Mouse (Mus musculus) embryonic facial prominence, embryonic 12.5 days (tissue): ENCODE data around the gene Sfta2. TPM values are rescaled to one million over a fixed set of nuclear protein-coding genes. Genes with fewer than 3 reads are reported as not detected.

ENCODE experiments used
- ATAC-seq: fragments of 200-750 bp; cut with Nextera tagmentation; 2 replicates; pipeline ENCODE4 v1.8.0; 2017; ENCODE audit not compliant: insufficient number of reproducible peaks, insufficient read depth, low FRiP score, low TSS enrichment
- H3K27ac ChIP-seq: fragments of 300-500 bp; sonication (generic); 2 replicates; pipeline ENCODE4 v1.5.1; 2016; ENCODE audit warnings: mild to moderate bottlenecking
- H3K27me3 ChIP-seq: fragments of 300-500 bp; sonication (generic); 2 replicates; pipeline ENCODE4 v1.6.1; 2016; ENCODE audit warnings: mild to moderate bottlenecking, moderate library complexity
- H3K36me3 ChIP-seq: fragments of 300-500 bp; sonication (generic); 2 replicates; pipeline ENCODE4 v1.6.1; 2016; ENCODE audit warnings: mild to moderate bottlenecking
- H3K4me1 ChIP-seq: fragments of 300-500 bp; sonication (generic); 2 replicates; pipeline ENCODE4 v1.6.1; 2016
- H3K4me2 ChIP-seq: fragments of 300-500 bp; sonication (generic); replicated peaks from 2 replicates; pipeline ENCODE4 v1.6.1; 2016; ENCODE audit warnings: mild to moderate bottlenecking, moderate library complexity
- H3K4me3 ChIP-seq: fragments of 300-500 bp; sonication (generic); 2 replicates; pipeline ENCODE4 v1.5.1; 2016; ENCODE audit warnings: mild to moderate bottlenecking
- H3K9ac ChIP-seq: fragments of 300-500 bp; sonication (generic); 2 replicates; pipeline ENCODE4 v1.6.1; 2016; ENCODE audit warnings: mild to moderate bottlenecking, moderate library complexity
- H3K9me3 ChIP-seq: fragments of 300-500 bp; sonication (generic); 2 replicates; pipeline ENCODE4 v1.6.1; 2016; ENCODE audit warnings: mild to moderate bottlenecking, moderate library complexity
- WGBS: fragments of 180-500 bp; shearing (Covaris S2); methylation state at CpG from one replicate; pipeline ENCODE4 v1.1.7; 2016; 5-methylcytosine and 5-hydroxymethylcytosine counted together
- polyA plus RNA-seq: library from polyadenylated mRNA; unstranded; fragments of >200 nt; fragmentation: Nextera tagmentation; extraction: Ambion mirVana; gene quantifications from 2 replicates; pipeline ENCODE4 v1.2.1, GENCODE M21; 2016

Sfta2 gene
- polyA plus RNA-seq, 1 experiment from 2014 or later: not detected

- H3K9me3 ChIP-seq: no peaks in the 10 kb centered on the region
- H3K27me3 ChIP-seq: no peaks in the 10 kb centered on the region
- no peak within 1 kb of the TSS for H3K27ac ChIP-seq
- no peak within 1 kb of the TSS for H3K4me3 ChIP-seq
- no peak within 1 kb of the TSS for H3K4me2 ChIP-seq
- no peak for ATAC-seq
- WGBS: 72% methylated on average over 13 of the region's 13 CpGs
- no peaks in the 10 kb centered on the region for H3K4me1 ChIP-seq
- H3K9ac ChIP-seq: no peak within 1 kb of the TSS
- no peaks in the 10 kb centered on the region for H3K36me3 ChIP-seq
Observed at GRCm38 (mm10) chr17:35643609-35644236, 42.4 kb downstream of the Sfta2 start, which contains the start of gene Mucl3. Mucl3 (minus strand) TSS chr17:35643695.

- H3K9ac ChIP-seq: no peak overlapping the region
- no peaks in the 10 kb centered on the region for H3K27me3 ChIP-seq
- H3K4me3 ChIP-seq: no peak overlapping the region
- H3K9me3 ChIP-seq: no peaks in the 10 kb centered on the region
- 67% methylated on average over 2 of the region's 2 CpGs for WGBS
- H3K4me1 ChIP-seq: no peaks in the 10 kb centered on the region
- H3K4me2 ChIP-seq: no peak overlapping the region
- H3K36me3 ChIP-seq: 0 out of 2 replicates have a peak, but pooled peaks cover under 1% of the 10 kb centered on the region
- no peak for ATAC-seq
- H3K27ac ChIP-seq: no peak overlapping the region
Observed at GRCm38 (mm10) chr17:35649429-35649828, 48.1 kb downstream of the Sfta2 start.

- Histone ChIP-seq H3K4me2 (no peak overlapping the region), H3K36me3 (peaks cover 33% of the 10 kb centered on the region), H3K4me3 (no peak overlapping the region), H3K9me3 (no peaks in the 10 kb centered on the region), H3K27ac (no peak overlapping the region), H3K27me3 (no peaks in the 10 kb centered on the region), H3K4me1 (no peaks in the 10 kb centered on the region), H3K9ac (no peak overlapping the region)
- 62% methylated on average over 2 of the region's 2 CpGs for WGBS
- ATAC-seq: no peak
Observed at GRCm38 (mm10) chr17:35653086-35653485, 51.7 kb downstream of the Sfta2 start.

- H3K4me2 ChIP-seq: peak overlapping the region; percentile 89
- no peaks in the 10 kb centered on the region for H3K9me3 ChIP-seq
- H3K9ac ChIP-seq: peak overlapping the region; percentile 29; the same call in 1 of the 2 replicates
- 78% methylated on average over 17 of the region's 17 CpGs for WGBS
- no peak overlapping the region; the same call in 1 of the 2 replicates for H3K27ac ChIP-seq
- H3K27me3 ChIP-seq: no peaks in the 10 kb centered on the region
- peaks cover 16% of the 10 kb centered on the region for H3K4me1 ChIP-seq
- no peak for ATAC-seq
- no peak overlapping the region for H3K4me3 ChIP-seq
- peaks cover 46% of the 10 kb centered on the region for H3K36me3 ChIP-seq
Observed at GRCm38 (mm10) chr17:35665957-35666515, 64.7 kb downstream of the Sfta2 start.

- Histone ChIP-seq H3K27me3 (no peaks in the 10 kb centered on the region), H3K4me2 (peak overlapping the region; percentile 89), H3K27ac (peak overlapping the region; percentile 85), H3K9ac (peak overlapping the region; percentile 90), H3K9me3 (no peaks in the 10 kb centered on the region), H3K36me3 (peaks cover 41% of the 10 kb centered on the region), H3K4me1 (peaks cover 16% of the 10 kb centered on the region), H3K4me3 (peak overlapping the region; percentile 72)
- WGBS: 2% methylated on average over 13 of the region's 13 CpGs
- ATAC-seq: peak; percentile 32
Observed at GRCm38 (mm10) chr17:35666851-35667256, 65.5 kb downstream of the Sfta2 start.

- peak within 1 kb of the TSS; percentile 85 for H3K27ac ChIP-seq
- peak within 1 kb of the TSS; percentile 89 for H3K4me2 ChIP-seq
- 0% methylated on average over 61 of the region's 61 CpGs for WGBS
- peak within 1 kb of the TSS; percentile 72 for H3K4me3 ChIP-seq
- H3K9ac ChIP-seq: peak within 1 kb of the TSS; percentile 90
- H3K27me3 ChIP-seq: no peaks in the 10 kb centered on the region
- peak; percentile 84 for ATAC-seq
- H3K4me1 ChIP-seq: peaks cover 16% of the 10 kb centered on the region
- H3K9me3 ChIP-seq: no peaks in the 10 kb centered on the region
- peaks cover 38% of the 10 kb centered on the region for H3K36me3 ChIP-seq
Observed at GRCm38 (mm10) chr17:35667334-35668065, 66.2 kb downstream of the Sfta2 start, which contains the start of gene Vars2. Vars2 (minus strand) TSS chr17:35667592.

- Histone ChIP-seq H3K9me3 (no peaks in the 10 kb centered on the region), H3K4me2 (no peak overlapping the region), H3K27ac (no peak overlapping the region), H3K4me3 (no peak overlapping the region), H3K27me3 (no peaks in the 10 kb centered on the region), H3K4me1 (peaks cover 22% of the 10 kb centered on the region), H3K36me3 (peaks cover 22% of the 10 kb centered on the region), H3K9ac (no peak overlapping the region)
- ATAC-seq: no peak
- 91% methylated on average over 9 of the region's 9 CpGs for WGBS
Observed at GRCm38 (mm10) chr17:35669731-35670130, 68.4 kb downstream of the Sfta2 start.

- peaks cover 19% of the 10 kb centered on the region for H3K36me3 ChIP-seq
- no peak overlapping the region for H3K27ac ChIP-seq
- WGBS: 86% methylated on average over 6 of the region's 6 CpGs
- no peak overlapping the region for H3K4me3 ChIP-seq
- H3K4me1 ChIP-seq: peaks cover 10% of the 10 kb centered on the region
- no peaks in the 10 kb centered on the region for H3K9me3 ChIP-seq
- no peaks in the 10 kb centered on the region for H3K27me3 ChIP-seq
- no peak for ATAC-seq
- H3K4me2 ChIP-seq: no peak overlapping the region
- H3K9ac ChIP-seq: no peak overlapping the region
Observed at GRCm38 (mm10) chr17:35671846-35672245, 70.5 kb downstream of the Sfta2 start.

GRCm38 (mm10) chr17:35672527-35672926 lies 71.2 kb downstream of the Sfta2 start:
- H3K9ac ChIP-seq: peak overlapping the region; percentile 81; the same call in 1 of the 2 replicates
- peak overlapping the region; percentile 71 for H3K4me2 ChIP-seq
- H3K27me3 ChIP-seq: no peaks in the 10 kb centered on the region
- no peak for ATAC-seq
- H3K4me1 ChIP-seq: peaks cover 10% of the 10 kb centered on the region
- peaks cover 19% of the 10 kb centered on the region for H3K36me3 ChIP-seq
- H3K9me3 ChIP-seq: no peaks in the 10 kb centered on the region
- H3K4me3 ChIP-seq: peak overlapping the region; percentile 83; the same call in 1 of the 2 replicates
- 88% methylated on average over 6 of the region's 6 CpGs for WGBS
- H3K27ac ChIP-seq: no peak overlapping the region

- Histone ChIP-seq H3K27ac (no peak within 1 kb of the TSS), H3K4me3 (peak within 1 kb of the TSS; percentile 83), H3K9me3 (no peaks in the 10 kb centered on the region), H3K36me3 (peaks cover 19% of the 10 kb centered on the region), H3K4me1 (peaks cover 6% of the 10 kb centered on the region; the same call in 1 of the 2 replicates), H3K27me3 (no peaks in the 10 kb centered on the region), H3K4me2 (peak within 1 kb of the TSS; percentile 71), H3K9ac (peak within 1 kb of the TSS; percentile 81)
- 2% methylated on average over 23 of the region's 23 CpGs for WGBS
- ATAC-seq: peak; percentile 91
Observed at GRCm38 (mm10) chr17:35673416-35674035, 72.2 kb downstream of the Sfta2 start, which contains the start of gene Gtf2h4. Gtf2h4 (minus strand) TSS chr17:35673739.

- Histone ChIP-seq H3K4me2 (no peak overlapping the region), H3K9me3 (no peaks in the 10 kb centered on the region), H3K27me3 (no peaks in the 10 kb centered on the region), H3K4me3 (no peak overlapping the region), H3K9ac (no peak overlapping the region), H3K4me1 (no peaks in the 10 kb centered on the region), H3K36me3 (peaks cover 38% of the 10 kb centered on the region), H3K27ac (no peak overlapping the region)
- 24% methylated on average over 6 of the region's 6 CpGs for WGBS
- no peak for ATAC-seq
Observed at GRCm38 (mm10) chr17:35680591-35680990, 79.2 kb downstream of the Sfta2 start.
